Mouse (Mus musculus) lung, embryonic 14.5 days (tissue): ENCODE results near the gene Pias3. TPM values are rescaled to one million over a fixed set of nuclear protein-coding genes. Genes with fewer than 3 reads are reported as not detected.
"Not testable (repeated sequence)": the region's sequence is repeated elsewhere in the genome, so short reads cannot be mapped to it uniquely, and the experiment has no call there.

Source experiments
- ATAC-seq: fragments of 200-750 bp; cut with Nextera tagmentation; 2 replicates; pipeline ENCODE4 v1.8.0; 2017; ENCODE audit warnings: mild to moderate bottlenecking, moderate TSS enrichment, moderate library complexity; ENCODE audit not compliant: insufficient read depth
- DNase-seq: peaks from one replicate; pipeline ENCODE4 v3.0.0-alpha.2; 2015
- H3K27ac ChIP-seq: fragments of 300-500 bp; sonication (generic); 2 replicates; pipeline ENCODE4 v1.5.1; 2014; ENCODE audit warnings: low read depth, mild to moderate bottlenecking, moderate library complexity
- H3K27me3 ChIP-seq: fragments of 300-500 bp; sonication (generic); 2 replicates; pipeline ENCODE4 v1.6.1; 2014; ENCODE audit warnings: low read length, control low read depth; ENCODE audit not compliant: insufficient read depth
- H3K36me3 ChIP-seq: fragments of 300-500 bp; sonication (generic); 2 replicates; pipeline ENCODE4 v1.6.1; 2014; ENCODE audit warnings: control low read depth; ENCODE audit not compliant: insufficient read depth
- H3K4me1 ChIP-seq: fragments of 300-500 bp; sonication (generic); 2 replicates; pipeline ENCODE4 v1.6.1; 2014; ENCODE audit warnings: antibody characterized with exemption, control low read depth; ENCODE audit not compliant: insufficient read depth
- H3K4me2 ChIP-seq: fragments of 300-500 bp; sonication (generic); 2 replicates; pipeline ENCODE4 v1.6.1; 2014; ENCODE audit warnings: mild to moderate bottlenecking
- H3K4me3 ChIP-seq: fragments of 300-500 bp; sonication (generic); 2 replicates; pipeline ENCODE4 v1.5.1; 2014; ENCODE audit warnings: low read depth, low read length
- H3K9ac ChIP-seq: fragments of 300-500 bp; sonication (generic); 2 replicates; pipeline ENCODE4 v1.6.1; 2014
- H3K9me3 ChIP-seq: fragments of 300-500 bp; sonication (generic); 2 replicates; pipeline ENCODE4 v1.6.1; 2016; ENCODE audit warnings: low read depth, low read length, control low read depth
- CTCF ChIP-seq: IDR thresholded peaks from 2 replicates; pipeline ENCODE4 v1.5.1; 2016; ENCODE audit warnings: antibody characterized with exemption, low read depth
- WGBS: fragments of 180-500 bp; shearing (Covaris S2); extraction: QIAGEN DNeasy Blood & Tissue Kit; methylation state at CpG from one replicate; pipeline ENCODE4 v1.1.7; 2014; 5-methylcytosine and 5-hydroxymethylcytosine counted together
- polyA plus RNA-seq: library from polyadenylated mRNA; unstranded; fragments of >200 nt; fragmentation: Nextera tagmentation; extraction: Ambion mirVana; gene quantifications from 2 replicates; pipeline ENCODE4 v1.2.1, GENCODE M21; 2014

Gene Pias3
- polyA plus RNA-seq = 44.0 and 49.1 TPM in 2 replicates

DNA sequence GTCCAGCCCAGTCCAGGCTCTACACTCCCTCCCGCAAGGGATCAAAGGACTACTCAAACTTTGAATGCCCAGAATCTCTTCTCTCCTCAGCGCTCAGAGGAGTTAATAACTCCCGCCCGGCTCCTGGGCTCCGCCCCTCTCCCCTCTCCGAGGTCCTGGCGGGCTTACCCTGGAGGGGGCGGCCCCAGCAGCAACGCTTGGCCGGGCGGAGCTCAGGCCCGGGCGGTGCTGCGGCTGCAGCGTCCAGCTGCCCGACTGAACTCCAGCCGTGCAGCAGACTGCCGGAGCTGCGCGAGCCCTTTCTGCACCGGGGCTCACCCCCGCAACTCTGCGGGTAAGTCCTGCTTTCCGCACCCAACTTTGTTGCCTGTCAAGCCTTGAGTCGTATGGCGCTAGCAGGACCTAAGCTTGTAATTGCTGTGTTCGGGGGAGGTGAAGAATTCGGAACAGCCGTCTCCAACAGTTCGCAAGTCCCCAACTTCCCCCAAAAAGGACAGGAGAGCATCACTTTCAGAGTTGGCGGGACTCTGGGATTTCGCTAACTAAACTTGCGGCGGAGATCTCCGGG, at the start of gene Pias3:
TSS of gene Pias3 (plus strand) at position 187 of the 568 bp plus-strand sequence.
- DNase-seq (peak; percentile 96), ATAC-seq (peak; percentile 91)
- Histone ChIP-seq H3K4me3 (peak within 1 kb of the TSS; percentile 81), H3K9ac (peak within 1 kb of the TSS; percentile 77), H3K4me2 (peak within 1 kb of the TSS; percentile 81), H3K4me1 (peaks cover 10% of the 10 kb centered on the region; the same call in 1 of the 2 replicates), H3K36me3 (peaks cover 18% of the 10 kb centered on the region), H3K27me3 (0 out of 2 replicates have a peak, but pooled peaks cover 3% of the 10 kb centered on the region), H3K9me3 (no peaks in the 10 kb centered on the region), H3K27ac (peak within 1 kb of the TSS; percentile 90)
- no peak for TF ChIP-seq CTCF
- WGBS = under 1% methylated on average over 35 of the region's 35 CpGs

DNA sequence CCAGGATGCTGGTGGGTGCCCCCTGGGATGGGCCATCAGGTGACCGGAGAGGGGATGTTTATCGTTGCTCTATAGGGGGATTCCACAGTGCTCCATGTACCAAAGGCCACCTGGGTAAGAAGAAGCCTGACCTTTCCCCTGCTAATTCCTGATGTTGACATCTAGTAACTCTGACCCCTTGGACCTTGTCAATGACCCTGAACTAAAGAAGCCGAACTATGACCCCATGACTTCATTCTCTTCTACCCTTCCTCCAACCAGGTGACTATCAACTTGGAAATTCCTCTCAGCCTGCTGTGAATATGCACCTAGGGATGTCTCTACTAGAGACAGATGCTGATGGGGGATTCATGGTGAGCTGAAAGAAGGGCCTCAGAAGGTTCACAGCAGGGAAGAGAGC, 48.8 kb upstream of the Pias3 start:
- Histone ChIP-seq H3K9me3 (no peaks in the 10 kb centered on the region), H3K9ac (no peak overlapping the region), H3K36me3 (peaks cover 21% of the 10 kb centered on the region), H3K4me1 (no peaks in the 10 kb centered on the region), H3K27me3 (no peaks in the 10 kb centered on the region), H3K4me3 (no peak overlapping the region), H3K4me2 (no peak overlapping the region), H3K27ac (no peak overlapping the region)
- ATAC-seq = no peak
- WGBS = 76% methylated on average over 3 of the region's 3 CpGs
- no peak for TF ChIP-seq CTCF
- no peak for DNase-seq

DNA sequence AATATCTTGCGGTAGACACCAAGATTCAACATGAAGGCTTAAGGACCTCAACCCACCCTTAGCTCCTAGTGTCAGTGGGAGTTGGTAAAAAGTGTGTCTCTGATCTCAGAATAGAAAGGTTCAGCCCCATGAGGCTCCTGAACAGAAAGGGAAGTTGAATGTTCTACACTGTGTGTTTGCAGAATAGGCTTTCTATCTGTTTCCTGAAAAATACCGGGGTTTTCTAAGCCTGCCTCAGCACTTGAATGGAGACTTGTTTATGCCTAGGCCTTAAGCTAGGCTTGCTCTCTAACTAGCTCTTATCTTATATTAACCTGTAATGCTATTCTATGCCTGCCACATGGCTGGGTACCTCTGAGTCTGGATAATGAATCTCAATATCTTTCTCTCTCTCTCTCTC, 35.3 kb upstream of the Pias3 start:
- 79% methylated on average over 2 of the region's 2 CpGs for WGBS
- 0 out of 2 replicates have a peak, but pooled peaks cover 2% of the 10 kb centered on the region for H3K36me3 ChIP-seq
- no peaks in the 10 kb centered on the region for H3K9me3 ChIP-seq
- DNase-seq = no peak
- H3K4me2 ChIP-seq = no peak overlapping the region
- H3K4me1 ChIP-seq = no peaks in the 10 kb centered on the region
- no peaks in the 10 kb centered on the region for H3K27me3 ChIP-seq
- TF ChIP-seq CTCF = no peak
- no peak overlapping the region for H3K27ac ChIP-seq
- H3K9ac ChIP-seq = no peak overlapping the region
- ATAC-seq = no peak
- H3K4me3 ChIP-seq = no peak overlapping the region

DNA sequence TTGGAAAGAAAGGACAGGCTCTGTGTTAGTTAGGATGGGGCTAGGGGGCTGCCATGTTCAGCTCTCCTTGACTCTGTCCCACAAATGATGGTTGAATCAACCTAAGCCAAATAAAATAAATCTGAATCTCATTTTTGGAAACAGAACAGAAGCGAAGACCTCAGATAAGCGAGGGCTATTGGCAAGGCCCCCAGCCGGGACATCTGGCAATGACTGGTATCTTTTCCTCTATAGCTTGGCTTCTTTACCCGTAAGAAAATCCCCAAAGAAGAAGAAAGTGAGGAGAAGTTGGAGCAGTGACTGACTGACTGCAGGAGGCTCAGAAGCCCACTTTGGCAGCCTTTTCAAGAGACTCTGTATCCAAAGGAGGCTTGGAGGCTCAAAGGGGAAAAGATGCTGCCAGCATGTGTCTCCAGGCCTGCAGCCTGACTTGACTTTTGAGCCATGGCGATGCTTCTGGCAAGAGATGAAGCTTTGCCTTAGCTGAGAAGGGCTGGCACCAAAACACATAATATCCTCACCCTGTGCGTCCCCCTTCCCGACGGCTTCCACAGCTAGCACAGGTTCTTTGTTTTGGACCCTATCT, 33.4 kb upstream of the Pias3 start:
- Histone ChIP-seq H3K4me1 (no peaks in the 10 kb centered on the region), H3K9ac (no peak overlapping the region), H3K27me3 (no peaks in the 10 kb centered on the region), H3K9me3 (no peaks in the 10 kb centered on the region), H3K27ac (peak overlapping the region; percentile 46; the same call in 1 of the 2 replicates), H3K4me2 (peak overlapping the region; percentile 62), H3K36me3 (0 out of 2 replicates have a peak, but pooled peaks cover 2% of the 10 kb centered on the region), H3K4me3 (no peak overlapping the region)
- DNase-seq = peak; percentile 14
- ATAC-seq = no peak
- no peak for TF ChIP-seq CTCF
- 34% methylated on average over 8 of the region's 8 CpGs for WGBS

GRCm38 (mm10) chr3:96663432-96664239, 32.5 kb upstream of the Pias3 start:
- WGBS = 6% methylated on average over 15 of the region's 18 CpGs
- TF ChIP-seq CTCF = peak; percentile 82
- H3K27me3 ChIP-seq = no peaks in the 10 kb centered on the region
- H3K9ac ChIP-seq = 0 out of 2 replicates have a peak overlapping the region, but pooled peaks have one; percentile 33
- DNase-seq (peak; percentile 95), ATAC-seq (peak; percentile 94)
- peak overlapping the region; percentile 21 for H3K4me3 ChIP-seq
- H3K9me3 ChIP-seq = no peaks in the 10 kb centered on the region
- no peaks in the 10 kb centered on the region for H3K4me1 ChIP-seq
- H3K36me3 ChIP-seq = no peaks in the 10 kb centered on the region
- peak overlapping the region; percentile 46; the same call in 1 of the 2 replicates for H3K27ac ChIP-seq
- H3K4me2 ChIP-seq = peak overlapping the region; percentile 62

- H3K4me1 ChIP-seq, H3K9me3 ChIP-seq, ATAC-seq, H3K36me3 ChIP-seq, DNase-seq, H3K9ac ChIP-seq, H3K27ac ChIP-seq, H3K4me2 ChIP-seq, H3K27me3 ChIP-seq, H3K4me3 ChIP-seq: not testable (repeated sequence)
- WGBS = 83% methylated on average over 7 of the region's 7 CpGs
Observed at GRCm38 (mm10) chr3:96665732-96666363, 30.3 kb upstream of the Pias3 start.
